Mouse (Mus musculus) liver, embryonic 13.5 days (tissue): ENCODE results near the gene Rtf2. TPM values are rescaled to one million over a fixed set of nuclear protein-coding genes. Genes with fewer than 3 reads are reported as not detected.

ENCODE experiments used
- ATAC-seq: fragments of 200-750 bp; cut with Nextera tagmentation; 2 replicates; pipeline ENCODE4 v1.8.0; 2017; ENCODE audit warnings: low read depth, mild to moderate bottlenecking, moderate number of reproducible peaks, moderate library complexity
- DNase-seq: peaks from one replicate; pipeline ENCODE4 v3.0.0; 2022
- H3K27ac ChIP-seq: fragments of 300-500 bp; sonication (generic); 2 replicates; pipeline ENCODE4 v1.5.1; 2015; ENCODE audit warnings: moderate library complexity, mild to moderate bottlenecking, inconsistent platforms
- H3K27me3 ChIP-seq: fragments of 300-500 bp; sonication (generic); 2 replicates; pipeline ENCODE4 v1.6.1; 2015; ENCODE audit warnings: mild to moderate bottlenecking, inconsistent platforms
- H3K36me3 ChIP-seq: fragments of 300-500 bp; sonication (generic); 2 replicates; pipeline ENCODE4 v1.6.1; 2015; ENCODE audit warnings: mild to moderate bottlenecking, inconsistent platforms
- H3K4me1 ChIP-seq: fragments of 300-500 bp; sonication (generic); replicated peaks from 2 replicates; pipeline ENCODE4 v1.6.1; 2015; ENCODE audit warnings: inconsistent platforms
- H3K4me2 ChIP-seq: fragments of 300-500 bp; sonication (generic); 2 replicates; pipeline ENCODE4 v1.6.1; 2015; ENCODE audit warnings: inconsistent platforms, mild to moderate bottlenecking, moderate library complexity
- H3K4me3 ChIP-seq: fragments of 300-500 bp; sonication (generic); replicated peaks from 2 replicates; pipeline ENCODE4 v1.5.1; 2015; ENCODE audit warnings: mild to moderate bottlenecking, inconsistent platforms
- H3K9ac ChIP-seq: fragments of 300-500 bp; sonication (generic); 2 replicates; pipeline ENCODE4 v1.6.1; 2015; ENCODE audit warnings: mild to moderate bottlenecking, inconsistent platforms
- H3K9me3 ChIP-seq: fragments of 300-500 bp; sonication (generic); replicated peaks from 2 replicates; pipeline ENCODE4 v1.6.1; 2016; ENCODE audit warnings: inconsistent platforms
- WGBS: fragments of 180-500 bp; shearing (Covaris S2); methylation state at CpG from one replicate; pipeline ENCODE4 v1.1.7; 2015; ENCODE audit not compliant: insufficient replicate concordance; 5-methylcytosine and 5-hydroxymethylcytosine counted together
- polyA plus RNA-seq: library from polyadenylated mRNA; unstranded; fragments of >200 nt; fragmentation: Nextera tagmentation; extraction: Ambion mirVana; gene quantifications from 2 replicates; pipeline ENCODE4 v1.2.1, GENCODE M21; 2015

Gene Rtf2
- polyA plus RNA-seq, 1 experiment from 2014 or later: 48.8 TPM

DNA sequence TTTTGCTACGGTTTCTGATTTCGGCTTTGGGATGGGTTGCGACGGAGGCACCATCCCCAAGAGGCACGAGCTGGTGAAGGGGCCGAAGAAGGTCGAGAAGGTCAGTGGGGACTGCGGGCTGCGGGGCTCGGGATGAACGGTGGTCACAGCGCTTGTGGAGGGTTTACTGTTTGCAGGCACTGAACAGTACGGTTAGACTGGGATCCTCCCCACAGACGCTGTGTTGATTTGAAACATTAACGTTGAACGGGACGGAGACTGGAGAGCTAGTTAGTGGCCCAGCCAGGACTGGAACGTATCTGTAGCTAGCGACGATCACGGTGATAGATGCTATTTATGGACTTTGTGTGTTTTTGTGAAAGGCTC lies 267 bp downstream of the Rtf2 start:
- peak; percentile 62 for ATAC-seq
- no peak for DNase-seq
- no peaks in the 10 kb centered on the region for H3K27me3 ChIP-seq
- H3K9me3 ChIP-seq: no peaks in the 10 kb centered on the region
- H3K4me3 ChIP-seq: peak overlapping the region; percentile 92
- H3K9ac ChIP-seq: peak overlapping the region; percentile 82
- H3K4me2 ChIP-seq: peak overlapping the region; percentile 85
- under 1% methylated on average over 21 of the region's 21 CpGs for WGBS
- H3K4me1 ChIP-seq: peaks cover 31% of the 10 kb centered on the region
- peak overlapping the region; percentile 88 for H3K27ac ChIP-seq
- H3K36me3 ChIP-seq: peaks cover 14% of the 10 kb centered on the region

GRCm38 (mm10) chr2:172441176-172441575 lies 820 bp downstream of the Rtf2 start:
- Histone ChIP-seq H3K4me3 (peak overlapping the region; percentile 92), H3K9ac (peak overlapping the region; percentile 82), H3K4me1 (peaks cover 31% of the 10 kb centered on the region), H3K27ac (peak overlapping the region; percentile 88), H3K36me3 (peaks cover 20% of the 10 kb centered on the region), H3K9me3 (no peaks in the 10 kb centered on the region), H3K4me2 (peak overlapping the region; percentile 85), H3K27me3 (no peaks in the 10 kb centered on the region)
- DNase-seq: peak; percentile 23
- ATAC-seq: peak; percentile 67
- 20% methylated on average over 6 of the region's 6 CpGs for WGBS

- WGBS: 92% methylated on average over 4 of the region's 4 CpGs
- Histone ChIP-seq H3K4me1 (peaks cover 22% of the 10 kb centered on the region), H3K27ac (no peak overlapping the region), H3K4me2 (no peak overlapping the region), H3K36me3 (peaks cover 64% of the 10 kb centered on the region), H3K27me3 (no peaks in the 10 kb centered on the region), H3K4me3 (no peak overlapping the region), H3K9me3 (no peaks in the 10 kb centered on the region), H3K9ac (no peak overlapping the region)
- DNase-seq (no peak), ATAC-seq (no peak)
Measured at GRCm38 (mm10) chr2:172445617-172446016, 5.3 kb downstream of the Rtf2 start.

DNA sequence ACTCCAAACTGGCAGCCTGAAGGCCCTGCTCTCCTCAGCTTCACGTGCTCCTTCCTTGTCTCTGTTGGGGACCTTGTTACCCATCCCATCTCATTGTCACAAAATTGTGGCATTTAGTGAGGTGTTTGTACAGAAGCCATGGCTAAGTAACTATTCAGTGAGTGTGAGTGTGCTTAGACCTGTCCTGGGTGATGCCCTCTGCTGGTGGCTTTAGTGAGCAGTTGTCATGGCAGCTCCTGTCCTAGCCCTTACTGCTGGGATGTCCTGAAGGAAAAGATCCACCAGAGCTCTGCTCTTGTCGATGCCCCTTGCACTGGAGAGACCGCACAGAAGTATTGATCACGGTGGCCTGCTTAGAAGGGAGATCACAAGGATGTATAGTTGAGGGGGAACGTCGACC lies 7.0 kb downstream of the Rtf2 start:
- H3K4me3 ChIP-seq: no peak overlapping the region
- 71% methylated on average over 6 of the region's 6 CpGs for WGBS
- H3K9ac ChIP-seq: no peak overlapping the region
- DNase-seq (no peak), ATAC-seq (no peak)
- H3K27ac ChIP-seq: no peak overlapping the region
- H3K27me3 ChIP-seq: no peaks in the 10 kb centered on the region
- H3K4me1 ChIP-seq: peaks cover 7% of the 10 kb centered on the region
- no peaks in the 10 kb centered on the region for H3K9me3 ChIP-seq
- H3K36me3 ChIP-seq: peaks cover 78% of the 10 kb centered on the region
- H3K4me2 ChIP-seq: no peak overlapping the region

DNA sequence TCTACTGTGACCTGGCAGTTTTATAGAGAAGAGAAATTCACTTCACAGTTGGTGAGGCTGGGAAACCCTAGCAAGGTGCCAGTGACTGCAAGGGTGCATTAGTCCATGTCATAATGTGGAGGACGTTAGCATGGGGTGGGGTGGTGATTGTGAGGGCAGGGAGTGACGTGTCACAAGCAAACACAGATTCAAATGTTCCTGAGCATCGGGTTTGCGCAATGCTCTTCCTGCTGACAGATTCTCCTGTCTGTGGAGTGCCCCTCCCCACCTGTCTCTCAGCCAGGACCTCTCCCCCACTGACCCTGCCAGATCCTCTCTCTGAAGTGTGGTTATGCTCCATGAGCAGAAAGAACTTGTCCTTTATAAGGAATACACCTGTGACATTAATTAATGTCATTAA lies 8.0 kb downstream of the Rtf2 start:
- Histone ChIP-seq H3K27me3 (no peaks in the 10 kb centered on the region), H3K27ac (no peak overlapping the region), H3K9me3 (no peaks in the 10 kb centered on the region), H3K36me3 (peaks cover 88% of the 10 kb centered on the region), H3K4me1 (no peaks in the 10 kb centered on the region), H3K4me3 (no peak overlapping the region), H3K9ac (no peak overlapping the region), H3K4me2 (no peak overlapping the region)
- 74% methylated on average over 4 of the region's 4 CpGs for WGBS
- DNase-seq (no peak), ATAC-seq (no peak)

DNA sequence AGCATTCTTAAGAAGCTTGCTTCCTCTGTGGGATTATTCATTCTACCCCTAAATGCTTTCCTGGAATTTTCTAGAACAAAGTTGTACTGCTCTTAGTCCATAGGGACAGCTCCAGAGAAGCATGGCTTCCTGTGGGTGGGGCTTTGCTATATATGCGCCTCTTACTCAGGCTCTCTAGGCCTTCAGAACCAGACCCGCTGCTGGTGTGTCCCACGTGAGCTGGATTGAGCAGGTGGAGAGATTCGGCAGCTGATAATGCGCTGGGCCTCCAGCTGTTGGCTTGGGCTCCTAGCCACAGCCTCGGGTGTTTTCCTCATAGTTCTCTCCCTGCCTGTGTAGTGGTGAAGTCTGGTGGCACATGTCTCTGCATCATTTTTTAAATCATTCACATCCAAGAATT lies 10.3 kb downstream of the Rtf2 start:
- Histone ChIP-seq H3K4me3 (no peak overlapping the region), H3K4me1 (no peaks in the 10 kb centered on the region), H3K9me3 (no peaks in the 10 kb centered on the region), H3K9ac (no peak overlapping the region), H3K4me2 (no peak overlapping the region), H3K36me3 (peaks cover 87% of the 10 kb centered on the region), H3K27ac (no peak overlapping the region), H3K27me3 (no peaks in the 10 kb centered on the region)
- DNase-seq (no peak), ATAC-seq (no peak)
- 79% methylated on average over 6 of the region's 6 CpGs for WGBS

- Histone ChIP-seq H3K4me2 (no peak overlapping the region), H3K9ac (no peak overlapping the region), H3K36me3 (peaks cover 78% of the 10 kb centered on the region), H3K9me3 (no peaks in the 10 kb centered on the region), H3K4me1 (no peaks in the 10 kb centered on the region), H3K27me3 (no peaks in the 10 kb centered on the region), H3K4me3 (no peak overlapping the region), H3K27ac (no peak overlapping the region)
- 85% methylated on average over 4 of the region's 4 CpGs for WGBS
- no peak; the same call in 1 of the 2 replicates for ATAC-seq
- no peak for DNase-seq
Measured at GRCm38 (mm10) chr2:172452031-172452430, 11.7 kb downstream of the Rtf2 start.

DNA sequence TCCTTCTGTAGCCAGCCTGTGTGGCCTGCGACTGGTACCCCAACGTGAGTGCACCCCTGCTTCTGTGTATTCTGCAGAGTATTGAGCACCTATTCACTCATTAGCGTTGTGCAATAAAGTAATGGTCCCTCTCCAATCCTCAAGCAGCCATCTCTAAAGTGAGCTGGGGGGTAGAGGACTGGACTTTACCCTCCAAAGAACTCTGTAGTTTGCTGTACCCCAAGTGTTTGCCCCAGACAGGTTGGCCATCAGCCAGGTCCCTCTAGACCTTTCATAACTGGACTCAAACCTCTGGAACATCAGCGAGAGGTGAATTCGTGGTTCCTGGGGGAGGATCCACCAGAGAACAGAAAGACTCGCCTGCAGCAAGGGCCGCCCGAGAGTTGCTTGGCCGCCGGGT lies 12.1 kb downstream of the Rtf2 start:
- H3K9me3 ChIP-seq: no peaks in the 10 kb centered on the region
- H3K36me3 ChIP-seq: peaks cover 76% of the 10 kb centered on the region
- no peak overlapping the region for H3K4me3 ChIP-seq
- no peak overlapping the region for H3K9ac ChIP-seq
- ATAC-seq (no peak), DNase-seq (no peak)
- H3K4me2 ChIP-seq: no peak overlapping the region
- no peaks in the 10 kb centered on the region for H3K4me1 ChIP-seq
- H3K27me3 ChIP-seq: no peaks in the 10 kb centered on the region
- WGBS: 86% methylated on average over 10 of the region's 10 CpGs
- no peak overlapping the region for H3K27ac ChIP-seq

- WGBS: 85% methylated on average over 11 of the region's 11 CpGs
- Histone ChIP-seq H3K27me3 (no peaks in the 10 kb centered on the region), H3K36me3 (peaks cover 55% of the 10 kb centered on the region), H3K9ac (no peak within 1 kb of the TSS), H3K4me1 (no peaks in the 10 kb centered on the region), H3K9me3 (no peaks in the 10 kb centered on the region), H3K27ac (no peak within 1 kb of the TSS), H3K4me3 (no peak within 1 kb of the TSS), H3K4me2 (no peak within 1 kb of the TSS)
- ATAC-seq (no peak), DNase-seq (no peak)
Measured at GRCm38 (mm10) chr2:172458496-172458895, 18.1 kb downstream of the Rtf2 start, which contains the start of gene Gcnt7. TSS of gene Gcnt7 (minus strand) at chr2:172458596.

- Histone ChIP-seq H3K36me3 (peaks cover 63% of the 10 kb centered on the region), H3K27ac (no peak overlapping the region), H3K4me1 (no peaks in the 10 kb centered on the region), H3K27me3 (no peaks in the 10 kb centered on the region), H3K4me3 (no peak overlapping the region), H3K9ac (no peak overlapping the region), H3K9me3 (no peaks in the 10 kb centered on the region), H3K4me2 (no peak overlapping the region)
- no peak for DNase-seq
- ATAC-seq: no peak
- WGBS: 83% methylated on average over 2 of the region's 2 CpGs
Measured at GRCm38 (mm10) chr2:172460647-172461046, 20.3 kb downstream of the Rtf2 start.

- Histone ChIP-seq H3K4me3 (no peak overlapping the region), H3K27me3 (no peaks in the 10 kb centered on the region), H3K36me3 (peaks cover 73% of the 10 kb centered on the region), H3K9ac (no peak overlapping the region), H3K9me3 (no peaks in the 10 kb centered on the region), H3K4me2 (no peak overlapping the region), H3K4me1 (no peaks in the 10 kb centered on the region), H3K27ac (no peak overlapping the region)
- 79% methylated on average over 4 of the region's 4 CpGs for WGBS
- DNase-seq: no peak
- ATAC-seq: no peak
Measured at GRCm38 (mm10) chr2:172462813-172463212, 22.5 kb downstream of the Rtf2 start.

DNA sequence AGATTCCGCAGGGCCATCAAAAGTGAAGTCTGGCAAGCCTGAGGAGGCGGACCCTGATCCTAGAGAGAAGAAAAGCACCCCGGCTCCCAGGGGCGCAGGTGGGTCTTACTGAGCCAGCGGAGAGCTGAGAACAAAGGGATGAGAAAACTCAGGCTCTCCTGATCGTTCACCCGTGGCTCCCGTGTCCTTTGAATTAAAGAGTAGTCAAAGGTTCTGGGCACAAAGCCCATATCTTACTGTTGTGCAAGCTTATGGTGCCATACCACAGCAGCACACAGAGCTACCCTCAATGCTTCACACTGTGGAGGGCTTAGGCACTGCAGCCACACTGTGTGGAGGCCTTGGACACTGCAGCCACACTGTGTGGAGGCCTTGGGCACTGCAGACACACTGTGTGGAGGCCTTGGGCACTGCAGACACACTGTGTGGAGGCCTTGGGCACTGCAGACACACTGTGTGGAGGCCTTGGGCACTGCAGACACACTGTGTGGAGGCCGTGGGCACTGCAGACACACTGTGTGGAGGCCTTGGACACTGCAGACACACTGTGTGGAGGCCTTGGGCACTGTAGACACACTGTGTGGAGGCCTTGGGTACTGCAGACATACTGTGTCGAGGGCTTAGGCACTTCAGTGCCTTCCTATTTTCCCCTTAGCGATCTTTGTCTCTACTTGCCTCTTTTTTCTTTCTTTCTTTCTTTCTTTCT lies 26.2 kb downstream of the Rtf2 start:
- Histone ChIP-seq H3K4me1 (no peaks in the 10 kb centered on the region), H3K4me2 (no peak overlapping the region), H3K36me3 (peaks cover 82% of the 10 kb centered on the region), H3K9ac (no peak overlapping the region), H3K9me3 (no peaks in the 10 kb centered on the region), H3K27me3 (no peaks in the 10 kb centered on the region), H3K27ac (no peak overlapping the region), H3K4me3 (no peak overlapping the region)
- ATAC-seq (no peak), DNase-seq (no peak)
- WGBS: 85% methylated on average over 11 of the region's 11 CpGs
